Mouse (Mus musculus): ENCODE results near the gene Eps15l1. TPM values are rescaled to one million over a fixed set of nuclear protein-coding genes. Genes with fewer than 3 reads are reported as not detected.

Gene Eps15l1
- total and polyA plus RNA-seq, 3 experiments = 19.1 to 40.8 TPM; not detected in 1

DNA sequence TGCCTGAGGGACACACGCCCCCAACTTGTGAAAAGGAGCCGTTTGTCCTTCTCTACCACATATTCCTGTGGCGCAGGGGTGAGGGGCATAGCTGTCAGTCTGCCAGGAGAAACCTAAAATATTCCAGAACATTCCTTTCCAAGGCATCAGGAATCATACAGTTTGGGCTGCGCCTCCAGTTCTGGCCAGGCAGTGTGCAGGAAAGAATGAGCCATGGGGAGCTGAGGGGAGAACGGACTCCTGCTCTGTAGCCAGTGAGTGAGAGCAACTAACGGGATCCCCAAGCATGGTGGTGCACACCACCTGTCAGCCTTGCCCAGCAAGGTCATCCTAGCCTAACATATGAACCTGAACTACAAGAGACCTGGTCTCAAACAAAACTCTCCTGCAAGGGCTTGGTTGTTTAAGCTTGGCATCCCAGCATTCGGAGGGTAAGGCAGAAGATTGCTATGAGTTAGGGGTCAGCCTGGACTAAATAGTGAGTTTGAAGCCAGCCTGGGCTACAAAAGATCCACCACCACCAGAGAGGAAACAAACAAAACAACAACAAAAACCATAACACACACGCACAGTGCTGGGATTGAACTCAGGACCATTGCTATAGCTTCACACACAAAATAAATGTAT, 118.2 kb downstream of the Eps15l1 start:
- H3K36me3 ChIP-seq (ENCODE audit: control insufficient read depth in 1 of 2, insufficient read depth in 2 of 2, low read length in 2 of 2) = no peaks in the 10 kb centered on the region
- TF ChIP-seq UBTF (IDR thresholded peaks at IDR 0.05; ENCODE audit: borderline replicate concordance, insufficient read depth, low read depth, low read length) (no peak), MAZ (IDR thresholded peaks at IDR 0.05; ENCODE audit: low read depth, low read length) (no peak), TAL1 (IDR thresholded peaks at IDR 0.05; ENCODE audit: low read length) (no peak), CHD1 (IDR thresholded peaks at IDR 0.05; ENCODE audit: low read depth, low read length) (no peak), GABPA (IDR thresholded peaks at IDR 0.05; ENCODE audit: low read depth, low read length) (no peak), MYC (IDR thresholded peaks at IDR 0.05; ENCODE audit: low read depth, low read length) (no peak), ETS1 (IDR thresholded peaks at IDR 0.05; ENCODE audit: low read depth, low read length) (no peak), RAD21 (IDR thresholded peaks at IDR 0.05; ENCODE audit: low read depth, low read length) (no peak), KAT2A (conservative IDR thresholded peaks at IDR 0.05; ENCODE audit: low read depth, low read length) (no peak), USF2 (IDR thresholded peaks at IDR 0.05; ENCODE audit: borderline replicate concordance in 1 of 2, insufficient read depth in 1 of 2, low read depth in 1 of 2, low read length in 2 of 2) (no peak), USF1 (IDR thresholded peaks at IDR 0.05; ENCODE audit: low read depth, low read length) (no peak), HCFC1 (IDR thresholded peaks at IDR 0.05; ENCODE audit: low read depth, low read length) (no peak), POLR2AphosphoS2 (IDR thresholded peaks at IDR 0.05; ENCODE audit: low read length) (no peak), TCF12 (IDR thresholded peaks at IDR 0.05; ENCODE audit: low read depth, low read length) (no peak), ZC3H11A (IDR thresholded peaks at IDR 0.05; ENCODE audit: low read depth, low read length) (no peak), RCOR1 (IDR thresholded peaks at IDR 0.05; ENCODE audit: low read depth, low read length) (no peak), MEF2A (IDR thresholded peaks at IDR 0.05; ENCODE audit: extremely low read depth, insufficient replicate concordance, low read depth, low read length, poor library complexity, severe bottlenecking) (no peak), BHLHE40 (IDR thresholded peaks at IDR 0.05; ENCODE audit: borderline replicate concordance, low read depth, low read length) (no peak)
- no peak overlapping the region for H3K27ac ChIP-seq (ENCODE audit: control insufficient read depth, low read depth, low read length)
- no peaks in the 10 kb centered on the region for H3K4me1 ChIP-seq (ENCODE audit: control insufficient read depth in 1 of 2, insufficient read depth in 2 of 2, low read length in 2 of 2)
- H3K9ac ChIP-seq (ENCODE audit: control insufficient read depth, low read depth, low read length, poor library complexity, severe bottlenecking) = no peak overlapping the region
- no peaks in the 10 kb centered on the region for H3K9me3 ChIP-seq (replicated peaks; ENCODE audit: insufficient read depth, low read length)
- no peak for DNase-seq (ENCODE audit: low read depth, low spot score)
- H3K4me3 ChIP-seq (ENCODE audit: control insufficient read depth in 1 of 2, insufficient read depth in 1 of 2, low read depth in 2 of 2, low read length in 2 of 2) = no peak overlapping the region
- no peaks in the 10 kb centered on the region for H3K79me2 ChIP-seq (ENCODE audit: control insufficient read depth, insufficient read depth, low read length, poor library complexity)
- peaks cover 0 to 4% of the 10 kb centered on the region in 2 experiments; a peak in 3 of 4 replicates for H3K27me3 ChIP-seq (ENCODE audit: control insufficient read depth in 1 of 2, insufficient read depth in 2 of 2, low read length in 2 of 2)

DNA sequence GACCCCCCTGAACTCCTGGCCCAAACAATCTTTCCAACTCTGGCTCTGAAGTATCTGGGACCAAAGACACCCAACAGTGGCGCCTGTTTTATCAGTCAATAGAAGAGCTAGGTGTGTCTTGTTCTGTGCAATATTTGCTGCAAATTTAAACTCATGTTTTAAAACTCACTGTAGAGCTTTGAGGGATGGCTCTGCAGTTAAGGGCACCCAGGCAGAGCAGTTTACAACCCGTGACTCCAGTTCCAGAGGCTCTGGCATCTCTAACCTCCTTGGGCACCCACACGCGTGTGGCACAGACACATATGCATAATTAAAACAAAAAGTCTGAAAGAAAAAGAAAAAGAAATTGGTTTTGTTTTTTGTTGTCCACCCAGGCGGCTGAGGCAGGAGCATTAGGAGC, 119.8 kb downstream of the Eps15l1 start:
- Histone ChIP-seq H3K4me3 (ENCODE audit: control insufficient read depth in 1 of 2, insufficient read depth in 1 of 2, low read depth in 2 of 2, low read length in 2 of 2) (no peak overlapping the region), H3K36me3 (ENCODE audit: control insufficient read depth in 1 of 2, insufficient read depth in 2 of 2, low read length in 2 of 2) (no peaks in the 10 kb centered on the region), H3K4me1 (ENCODE audit: control insufficient read depth in 1 of 2, insufficient read depth in 2 of 2, low read length in 2 of 2) (no peaks in the 10 kb centered on the region), H3K9me3 (replicated peaks; ENCODE audit: insufficient read depth, low read length) (no peaks in the 10 kb centered on the region), H3K79me2 (ENCODE audit: control insufficient read depth, insufficient read depth, low read length, poor library complexity) (no peaks in the 10 kb centered on the region), H3K27ac (ENCODE audit: control insufficient read depth, low read depth, low read length) (no peak overlapping the region), H3K9ac (ENCODE audit: control insufficient read depth, low read depth, low read length, poor library complexity, severe bottlenecking) (no peak overlapping the region), H3K27me3 (ENCODE audit: control insufficient read depth in 1 of 2, insufficient read depth in 2 of 2, low read length in 2 of 2) (peaks cover 0 to 4% of the 10 kb centered on the region in 2 experiments; a peak in 3 of 4 replicates)
- TF ChIP-seq MAZ (IDR thresholded peaks at IDR 0.05; ENCODE audit: low read depth, low read length) = no peak
- TF ChIP-seq JUND (IDR thresholded peaks at IDR 0.05; ENCODE audit: low read depth, low read length) = no peak
- TF ChIP-seq ZC3H11A (IDR thresholded peaks at IDR 0.05; ENCODE audit: low read depth, low read length) = no peak
- no peak for TF ChIP-seq HCFC1 (IDR thresholded peaks at IDR 0.05; ENCODE audit: low read depth, low read length)
- TF ChIP-seq TAL1 (IDR thresholded peaks at IDR 0.05; ENCODE audit: low read length) = no peak
- no peak for TF ChIP-seq USF2 (IDR thresholded peaks at IDR 0.05; ENCODE audit: borderline replicate concordance in 1 of 2, insufficient read depth in 1 of 2, low read depth in 1 of 2, low read length in 2 of 2)
- no peak for TF ChIP-seq GATA1 (IDR thresholded peaks at IDR 0.05; ENCODE audit: low read depth, low read length)
- no peak for TF ChIP-seq CHD2 (IDR thresholded peaks at IDR 0.05; ENCODE audit: low read length)
- no peak for TF ChIP-seq POLR2AphosphoS5 (IDR thresholded peaks at IDR 0.05; ENCODE audit: borderline replicate concordance, low read depth, low read length)
- no peak for TF ChIP-seq CHD1 (IDR thresholded peaks at IDR 0.05; ENCODE audit: low read depth, low read length)
- no peak for TF ChIP-seq POLR2AphosphoS2 (IDR thresholded peaks at IDR 0.05; ENCODE audit: low read length)
- no peak for TF ChIP-seq MYB (IDR thresholded peaks at IDR 0.05; ENCODE audit: low read depth, low read length)
- TF ChIP-seq KAT2A (conservative IDR thresholded peaks at IDR 0.05; ENCODE audit: low read depth, low read length) = no peak
- no peak for DNase-seq (ENCODE audit: low read depth, low spot score)
